Mouse (Mus musculus): ENCODE measurements around the gene Arrdc5. TPM values are rescaled to one million over a fixed set of nuclear protein-coding genes. Genes with fewer than 3 reads are reported as not detected.

Arrdc5 gene
- polyA plus RNA-seq, 1 experiment from 2014 or later: not detected

- Histone ChIP-seq H3K27me3 (ENCODE audit: control insufficient read depth, insufficient read depth, low read depth, low read length) (no peaks in the 10 kb centered on the region), H3K4me3 (ENCODE audit: low read depth, low read length) (no peak overlapping the region), H3K27ac (ENCODE audit: low read length) (no peak overlapping the region), H3K9ac (ENCODE audit: low read depth, low read length) (no peak overlapping the region), H3K36me3 (ENCODE audit: control insufficient read depth, insufficient read depth, low read length) (no peaks in the 10 kb centered on the region), H3K9me3 (replicated peaks; ENCODE audit: control insufficient read depth, low read length, poor library complexity, severe bottlenecking) (no peaks in the 10 kb centered on the region), H3K4me1 (ENCODE audit: control insufficient read depth, insufficient read depth, low read length) (peaks cover 18% of the 10 kb centered on the region), H3K4me2 (ENCODE audit: low read length) (no peak overlapping the region)
- no peak for ATAC-seq
- WGBS: 40% methylated on average over 3 of the region's 3 CpGs
These were observed 11.2 kb downstream of the Arrdc5 start for GRCm38 (mm10) chr17:56288866-56289265.

- H3K4me3 ChIP-seq (ENCODE audit: low read depth, low read length): no peak overlapping the region
- 69% methylated on average over 3 of the region's 3 CpGs for WGBS
- no peak for ATAC-seq
- peaks cover 18% of the 10 kb centered on the region for H3K4me1 ChIP-seq (ENCODE audit: control insufficient read depth, insufficient read depth, low read length)
- H3K9ac ChIP-seq (ENCODE audit: low read depth, low read length): no peak overlapping the region
- no peaks in the 10 kb centered on the region for H3K27me3 ChIP-seq (ENCODE audit: control insufficient read depth, insufficient read depth, low read depth, low read length)
- H3K27ac ChIP-seq (ENCODE audit: low read length): no peak overlapping the region
- no peaks in the 10 kb centered on the region for H3K36me3 ChIP-seq (ENCODE audit: control insufficient read depth, insufficient read depth, low read length)
- H3K4me2 ChIP-seq (ENCODE audit: low read length): no peak overlapping the region
- H3K9me3 ChIP-seq (replicated peaks; ENCODE audit: control insufficient read depth, low read length, poor library complexity, severe bottlenecking): no peaks in the 10 kb centered on the region
These were observed 12.3 kb downstream of the Arrdc5 start for GRCm38 (mm10) chr17:56287830-56288229.

DNA sequence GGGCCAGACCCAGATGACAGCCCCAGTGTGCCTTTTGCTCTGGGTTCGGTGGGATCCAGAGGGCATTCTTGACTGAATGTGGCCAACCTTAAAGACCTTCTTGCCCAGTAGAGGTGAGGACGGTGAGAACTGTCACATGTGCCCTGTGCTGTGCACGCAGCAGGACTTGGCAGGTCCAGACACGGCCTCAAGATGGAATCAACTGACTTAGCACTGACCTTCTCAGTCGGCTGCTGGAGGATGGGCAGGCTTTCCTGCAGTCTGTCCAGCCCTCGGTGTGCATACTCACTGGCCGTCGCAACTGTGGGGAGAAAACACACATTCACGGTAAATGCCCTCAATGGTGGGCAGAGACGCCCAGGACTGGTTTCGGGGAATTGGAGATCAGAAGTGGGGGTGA is 14.1 kb downstream of the Arrdc5 start:
- H3K9me3 ChIP-seq (replicated peaks; ENCODE audit: control insufficient read depth, low read length, poor library complexity, severe bottlenecking): no peaks in the 10 kb centered on the region
- H3K36me3 ChIP-seq (ENCODE audit: control insufficient read depth, insufficient read depth, low read length): no peaks in the 10 kb centered on the region

DNA sequence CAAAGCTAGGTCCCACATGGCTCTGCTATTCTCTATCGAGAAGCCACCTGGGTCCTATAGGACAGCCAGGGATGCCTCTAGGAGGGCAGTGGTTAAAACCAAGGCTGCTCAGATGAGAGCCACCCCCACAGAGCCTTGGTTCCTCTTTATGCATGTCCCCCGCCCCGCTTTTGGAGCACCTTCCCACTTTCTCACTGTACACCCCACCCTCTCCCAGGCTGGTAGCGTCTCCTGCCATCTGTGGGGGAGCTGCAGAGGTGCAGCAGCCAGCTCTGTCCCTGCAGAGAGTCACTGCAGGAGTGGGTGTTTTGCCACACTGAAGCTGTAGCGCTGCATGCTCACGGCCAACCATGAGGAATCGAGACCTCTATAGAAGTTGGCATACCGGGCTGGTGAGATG is 16.8 kb downstream of the Arrdc5 start:
- H3K27me3 ChIP-seq (ENCODE audit: control insufficient read depth, insufficient read depth, low read depth, low read length): no peaks in the 10 kb centered on the region
- no peak for ATAC-seq
- H3K9ac ChIP-seq (ENCODE audit: low read depth, low read length): no peak overlapping the region
- H3K36me3 ChIP-seq (ENCODE audit: control insufficient read depth, insufficient read depth, low read length): no peaks in the 10 kb centered on the region
- no peaks in the 10 kb centered on the region for H3K4me1 ChIP-seq (ENCODE audit: control insufficient read depth, insufficient read depth, low read length)
- no peak overlapping the region for H3K4me2 ChIP-seq (ENCODE audit: low read length)
- WGBS: 97% methylated on average over 8 of the region's 8 CpGs
- no peaks in the 10 kb centered on the region for H3K9me3 ChIP-seq (replicated peaks; ENCODE audit: control insufficient read depth, low read length, poor library complexity, severe bottlenecking)
- H3K27ac ChIP-seq (ENCODE audit: low read length): no peak overlapping the region
- H3K4me3 ChIP-seq (ENCODE audit: low read depth, low read length): no peak overlapping the region

More for the DNA sequence above, 14.1 kb downstream of the Arrdc5 start:
- no peaks in the 10 kb centered on the region for H3K27me3 ChIP-seq (ENCODE audit: control insufficient read depth, insufficient read depth, low read depth, low read length)
- H3K9ac ChIP-seq (ENCODE audit: low read depth, low read length): no peak overlapping the region
- no peak overlapping the region for H3K4me3 ChIP-seq (ENCODE audit: low read depth, low read length)
- H3K4me1 ChIP-seq (ENCODE audit: control insufficient read depth, insufficient read depth, low read length): peaks cover 15% of the 10 kb centered on the region
- no peak for ATAC-seq
- no peak overlapping the region for H3K27ac ChIP-seq (ENCODE audit: low read length)
- no peak overlapping the region for H3K4me2 ChIP-seq (ENCODE audit: low read length)
- WGBS: 91% methylated on average over 11 of the region's 11 CpGs

DNA sequence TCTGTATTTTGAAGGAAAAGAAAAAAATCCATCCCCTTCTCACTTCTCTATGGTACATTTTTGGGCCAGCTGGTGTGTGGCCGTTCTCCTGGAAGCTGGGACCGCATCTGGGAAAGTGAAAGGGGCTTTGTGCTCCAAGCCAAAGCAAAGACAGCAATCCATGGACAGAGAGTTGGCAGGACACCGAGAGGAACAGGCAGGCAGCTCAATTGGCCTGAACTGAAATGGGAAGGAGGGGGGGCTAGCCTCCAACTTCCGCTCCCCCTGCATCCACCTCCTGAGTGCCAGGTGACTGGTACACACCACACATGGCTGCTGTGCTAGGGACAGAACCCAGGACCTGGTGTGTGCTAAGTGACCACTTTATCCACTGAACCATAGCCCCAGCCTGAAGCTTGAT is 17.3 kb downstream of the Arrdc5 start:
- ATAC-seq: no peak
- Histone ChIP-seq H3K27ac (ENCODE audit: low read length) (no peak overlapping the region), H3K4me1 (ENCODE audit: control insufficient read depth, insufficient read depth, low read length) (no peaks in the 10 kb centered on the region), H3K9me3 (replicated peaks; ENCODE audit: control insufficient read depth, low read length, poor library complexity, severe bottlenecking) (no peaks in the 10 kb centered on the region), H3K4me2 (ENCODE audit: low read length) (no peak overlapping the region), H3K36me3 (ENCODE audit: control insufficient read depth, insufficient read depth, low read length) (no peaks in the 10 kb centered on the region), H3K4me3 (ENCODE audit: low read depth, low read length) (no peak overlapping the region), H3K9ac (ENCODE audit: low read depth, low read length) (no peak overlapping the region), H3K27me3 (ENCODE audit: control insufficient read depth, insufficient read depth, low read depth, low read length) (no peaks in the 10 kb centered on the region)
- 84% methylated on average over 4 of the region's 4 CpGs for WGBS

- Histone ChIP-seq H3K9ac (ENCODE audit: low read depth, low read length) (no peak overlapping the region), H3K4me2 (ENCODE audit: low read length) (no peak overlapping the region), H3K36me3 (ENCODE audit: control insufficient read depth, insufficient read depth, low read length) (no peaks in the 10 kb centered on the region), H3K4me1 (ENCODE audit: control insufficient read depth, insufficient read depth, low read length) (peaks cover 7% of the 10 kb centered on the region), H3K27me3 (ENCODE audit: control insufficient read depth, insufficient read depth, low read depth, low read length) (no peaks in the 10 kb centered on the region), H3K27ac (ENCODE audit: low read length) (no peak overlapping the region), H3K9me3 (replicated peaks; ENCODE audit: control insufficient read depth, low read length, poor library complexity, severe bottlenecking) (no peaks in the 10 kb centered on the region), H3K4me3 (ENCODE audit: low read depth, low read length) (no peak overlapping the region)
- no peak for ATAC-seq
- 94% methylated on average over 12 of the region's 12 CpGs for WGBS
These were observed 18.9 kb downstream of the Arrdc5 start for GRCm38 (mm10) chr17:56281193-56281592.

DNA sequence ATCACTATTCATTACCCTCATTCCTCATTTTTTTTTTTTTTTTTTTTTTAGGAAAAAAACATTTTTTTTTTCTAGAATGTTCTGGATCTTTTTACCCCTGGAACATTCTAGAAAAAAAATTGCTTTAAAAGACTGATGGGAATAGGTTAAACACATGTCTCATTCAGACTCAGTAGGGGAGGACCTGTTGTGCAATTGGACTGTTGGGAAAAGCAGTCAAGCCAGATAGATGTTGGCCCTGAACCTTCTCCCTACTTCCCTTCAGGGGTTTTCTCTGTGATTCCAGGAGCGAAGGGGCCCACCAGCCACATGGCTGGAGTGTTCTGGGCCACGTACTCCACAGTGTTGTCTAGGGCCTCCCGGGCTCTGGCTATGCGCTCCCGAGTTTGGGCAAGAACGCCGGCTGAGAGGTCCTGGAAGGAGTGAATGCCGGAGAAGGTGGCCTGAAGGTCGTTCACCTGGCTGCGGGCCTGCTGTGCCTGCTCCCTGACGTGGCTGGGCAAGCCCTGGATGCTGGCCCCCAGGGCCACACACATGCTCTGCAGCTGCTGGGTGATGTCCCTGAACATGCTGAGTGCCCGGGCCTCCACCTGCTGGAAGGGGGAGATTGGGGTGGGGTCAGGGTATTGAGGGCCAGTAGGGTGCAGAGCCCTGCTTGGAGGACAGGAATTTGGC is 20.5 kb downstream of the Arrdc5 start:
- no peak overlapping the region for H3K4me2 ChIP-seq (ENCODE audit: low read length)
- H3K27me3 ChIP-seq (ENCODE audit: control insufficient read depth, insufficient read depth, low read depth, low read length): no peaks in the 10 kb centered on the region
- no peak overlapping the region for H3K9ac ChIP-seq (ENCODE audit: low read depth, low read length)
- no peak overlapping the region for H3K4me3 ChIP-seq (ENCODE audit: low read depth, low read length)
- H3K9me3 ChIP-seq (replicated peaks; ENCODE audit: control insufficient read depth, low read length, poor library complexity, severe bottlenecking): no peaks in the 10 kb centered on the region
- 91% methylated on average over 12 of the region's 12 CpGs for whole genome bisulfite sequencing
- ATAC-seq: no peak
- no peak overlapping the region for H3K27ac ChIP-seq (ENCODE audit: low read length)
- H3K4me1 ChIP-seq (ENCODE audit: control insufficient read depth, insufficient read depth, low read length): peaks cover 9% of the 10 kb centered on the region
- no peaks in the 10 kb centered on the region for H3K36me3 ChIP-seq (ENCODE audit: control insufficient read depth, insufficient read depth, low read length)

- no peak overlapping the region for H3K4me3 ChIP-seq (ENCODE audit: low read depth, low read length)
- ATAC-seq: no peak
- H3K9ac ChIP-seq (ENCODE audit: low read depth, low read length): no peak overlapping the region
- WGBS: 92% methylated on average over 5 of the region's 5 CpGs
- no peak overlapping the region for H3K27ac ChIP-seq (ENCODE audit: low read length)
- no peak overlapping the region for H3K4me2 ChIP-seq (ENCODE audit: low read length)
- H3K9me3 ChIP-seq (replicated peaks; ENCODE audit: control insufficient read depth, low read length, poor library complexity, severe bottlenecking): no peaks in the 10 kb centered on the region
- H3K4me1 ChIP-seq (ENCODE audit: control insufficient read depth, insufficient read depth, low read length): peaks cover 9% of the 10 kb centered on the region
- no peaks in the 10 kb centered on the region for H3K27me3 ChIP-seq (ENCODE audit: control insufficient read depth, insufficient read depth, low read depth, low read length)
- H3K36me3 ChIP-seq (ENCODE audit: control insufficient read depth, insufficient read depth, low read length): no peaks in the 10 kb centered on the region
These were observed 21.7 kb downstream of the Arrdc5 start for GRCm38 (mm10) chr17:56278340-56278739.

DNA sequence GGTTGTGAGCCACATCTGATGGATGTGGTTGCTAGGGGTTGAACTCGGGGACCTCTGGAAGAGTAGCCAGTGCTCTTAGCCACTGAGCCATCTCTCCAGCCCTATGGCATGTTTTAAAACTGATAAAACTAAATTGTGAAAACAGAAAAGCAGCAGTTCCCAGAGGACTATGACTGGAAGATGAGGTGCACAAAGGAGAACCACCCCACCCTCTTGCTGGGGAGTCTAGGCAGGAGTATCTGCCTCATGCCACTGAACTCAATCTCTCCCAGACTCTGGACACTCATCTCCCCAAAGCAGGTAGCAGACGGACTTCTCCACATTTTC is 22.6 kb downstream of the Arrdc5 start:
- Histone ChIP-seq H3K4me1 (ENCODE audit: control insufficient read depth, insufficient read depth, low read length) (peaks cover 9% of the 10 kb centered on the region), H3K9ac (ENCODE audit: low read depth, low read length) (no peak overlapping the region), H3K4me3 (ENCODE audit: low read depth, low read length) (no peak overlapping the region), H3K27me3 (ENCODE audit: control insufficient read depth, insufficient read depth, low read depth, low read length) (no peaks in the 10 kb centered on the region), H3K4me2 (ENCODE audit: low read length) (no peak overlapping the region), H3K9me3 (replicated peaks; ENCODE audit: control insufficient read depth, low read length, poor library complexity, severe bottlenecking) (no peaks in the 10 kb centered on the region), H3K27ac (ENCODE audit: low read length) (no peak overlapping the region), H3K36me3 (ENCODE audit: control insufficient read depth, insufficient read depth, low read length) (no peaks in the 10 kb centered on the region)
- WGBS: 45% methylated on average over 2 of the region's 2 CpGs
- no peak for ATAC-seq
